Mouse (Mus musculus): Measurements from ENCODE around the gene Pspn.

DNA sequence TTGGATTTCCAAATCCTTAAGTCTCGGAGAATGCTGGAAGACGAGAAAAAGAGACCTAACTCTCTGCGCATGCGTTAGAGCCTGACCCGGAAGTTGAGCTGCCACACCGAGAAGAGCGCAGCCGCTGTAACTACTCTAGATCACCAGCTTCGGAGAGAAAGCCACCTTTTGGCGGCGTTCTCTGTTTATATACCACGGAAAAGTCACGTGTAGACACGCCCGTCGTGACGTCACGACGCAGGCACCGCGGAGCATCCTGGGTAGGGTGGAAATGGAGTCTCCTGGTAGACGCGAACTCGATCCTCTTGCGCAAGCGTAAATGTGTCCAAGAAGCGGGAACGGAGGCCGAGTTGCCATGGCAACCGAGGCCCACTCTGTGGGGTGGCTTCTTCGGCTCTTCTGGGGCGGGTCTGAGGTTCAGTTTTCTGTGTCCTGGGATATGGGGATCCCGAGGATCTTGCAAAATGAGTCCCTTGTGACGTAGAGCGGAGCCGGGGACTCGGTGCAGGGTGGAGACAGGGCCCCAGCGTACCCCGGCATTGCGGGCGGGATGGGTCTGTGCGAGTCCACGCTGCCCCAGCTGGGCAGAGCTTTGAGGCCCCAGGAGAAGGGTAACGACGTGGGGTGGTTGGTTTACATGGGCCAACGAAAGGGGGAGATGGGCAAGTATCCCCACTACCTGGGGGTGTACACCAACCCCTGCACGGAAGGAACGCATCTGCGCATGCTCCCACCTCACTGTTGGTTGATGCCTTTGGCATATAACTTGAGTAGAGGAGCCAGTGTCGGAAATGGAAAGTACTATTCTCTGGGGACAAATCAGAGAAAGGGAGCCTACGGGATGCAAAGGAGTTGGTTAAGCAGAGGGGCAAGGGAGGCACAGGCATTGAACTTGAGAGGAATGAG is 11.7 kb upstream of the Pspn start, which contains the start of the genes Gtf2f1 and Gm17949:
- TF ChIP-seq GATA1 (IDR thresholded peaks at IDR 0.05; ENCODE audit: borderline replicate concordance, low read length) (no peak), FLI1 (IDR thresholded peaks at IDR 0.05; ENCODE audit: low read length) (peak; percentile 21; the same call in 1 of the 2 replicates)
